Mouse (Mus musculus) CD4-positive, CD25-positive, alpha-beta regulatory T cell, adult 9 weeks (primary cell): ENCODE data around the gene Gm9045. TPM values are rescaled to one million over a fixed set of nuclear protein-coding genes. Genes with fewer than 3 reads are reported as not detected.

Experiments used
- polyA plus RNA-seq: library from polyadenylated mRNA; unstranded; fragments of 100-300 nt; shearing (Covaris generic); gene quantifications from one replicate; pipeline ENCODE4 v1.2.1, GENCODE M21; 2017

The Gm9045 gene
- polyA plus RNA-seq: not detected

GRCm38 (mm10) chr10:118337731-118338130, at the start of gene Gm9045:
Gene Gm9045, minus strand, starts transcription at chr10:118337831.

GRCm38 (mm10) chr10:118354005-118354404, 16.4 kb upstream of the Gm9045 start, which contains the start of gene Gm9049:
Gene Gm9049, minus strand, starts transcription at chr10:118354105.

GRCm38 (mm10) chr10:118348579-118348978, 10.9 kb upstream of the Gm9045 start, which contains the start of gene Gm9048:
Gene Gm9048, minus strand, starts transcription at chr10:118348679.

GRCm38 (mm10) chr10:118343155-118343554, 5.5 kb upstream of the Gm9045 start, which contains the start of gene Gm9046:
Gene Gm9046, minus strand, starts transcription at chr10:118343255.

GRCm38 (mm10) chr10:118332308-118332707, 5.3 kb downstream of the Gm9045 start, which contains the start of gene Gm9044:
Gene Gm9044, minus strand, starts transcription at chr10:118332408.

GRCm38 (mm10) chr10:118326869-118327268, 10.8 kb downstream of the Gm9045 start, which contains the start of gene Gm9040:
Gene Gm9040, minus strand, starts transcription at chr10:118326969.

GRCm38 (mm10) chr10:118294938-118295337, 42.7 kb downstream of the Gm9045 start, which contains the start of gene Iltifb:
Gene Iltifb, minus strand, starts transcription at chr10:118295038.

Other genes with a start within 250 kb of the Gm9045 start
- 9.2 TPM for gene Mdm1, start 196.0 kb downstream of the Gm9045 start, polyA plus RNA-seq
- gene Il22, start 132.9 kb downstream of the Gm9045 start, polyA plus RNA-seq: not detected
- gene Gm32717, start 97.1 kb downstream of the Gm9045 start, polyA plus RNA-seq: 0.12 TPM
- gene Gm32802, start 79.1 kb downstream of the Gm9045 start, polyA plus RNA-seq: 0.12 TPM
- gene Iltifb, start 42.8 kb downstream of the Gm9045 start, polyA plus RNA-seq: not detected
- not detected for gene Gm9040, start 10.9 kb downstream of the Gm9045 start, polyA plus RNA-seq
- gene Gm9044, start 5.4 kb downstream of the Gm9045 start, polyA plus RNA-seq: not detected
- not detected for gene Gm9046, start 5.4 kb upstream of the Gm9045 start, polyA plus RNA-seq
- gene Gm9048, start 10.8 kb upstream of the Gm9045 start, polyA plus RNA-seq: not detected
- gene Gm9049, start 16.3 kb upstream of the Gm9045 start, polyA plus RNA-seq: not detected
- gene Ifng, start 103.2 kb upstream of the Gm9045 start, polyA plus RNA-seq: 8.5 TPM